Mouse (Mus musculus) kidney, adult 2 months (tissue): ENCODE results near the gene Emd.

Experiments used
- CTCF ChIP-seq: fragments of 200-500 bp; conservative IDR thresholded peaks from 2 replicates; pipeline ENCODE4 v1.5.1; 2011; ENCODE audit warnings: low read depth, mild to moderate bottlenecking, control low read depth, low read length, moderate library complexity, mixed read lengths; ENCODE audit not compliant: insufficient read depth, insufficient read length
- POLR2A ChIP-seq: fragments of 200-500 bp; IDR thresholded peaks from one replicate; pipeline ENCODE4 v1.6.1; 2011; ENCODE audit warnings: low read depth, low read length, control low read depth

DNA sequence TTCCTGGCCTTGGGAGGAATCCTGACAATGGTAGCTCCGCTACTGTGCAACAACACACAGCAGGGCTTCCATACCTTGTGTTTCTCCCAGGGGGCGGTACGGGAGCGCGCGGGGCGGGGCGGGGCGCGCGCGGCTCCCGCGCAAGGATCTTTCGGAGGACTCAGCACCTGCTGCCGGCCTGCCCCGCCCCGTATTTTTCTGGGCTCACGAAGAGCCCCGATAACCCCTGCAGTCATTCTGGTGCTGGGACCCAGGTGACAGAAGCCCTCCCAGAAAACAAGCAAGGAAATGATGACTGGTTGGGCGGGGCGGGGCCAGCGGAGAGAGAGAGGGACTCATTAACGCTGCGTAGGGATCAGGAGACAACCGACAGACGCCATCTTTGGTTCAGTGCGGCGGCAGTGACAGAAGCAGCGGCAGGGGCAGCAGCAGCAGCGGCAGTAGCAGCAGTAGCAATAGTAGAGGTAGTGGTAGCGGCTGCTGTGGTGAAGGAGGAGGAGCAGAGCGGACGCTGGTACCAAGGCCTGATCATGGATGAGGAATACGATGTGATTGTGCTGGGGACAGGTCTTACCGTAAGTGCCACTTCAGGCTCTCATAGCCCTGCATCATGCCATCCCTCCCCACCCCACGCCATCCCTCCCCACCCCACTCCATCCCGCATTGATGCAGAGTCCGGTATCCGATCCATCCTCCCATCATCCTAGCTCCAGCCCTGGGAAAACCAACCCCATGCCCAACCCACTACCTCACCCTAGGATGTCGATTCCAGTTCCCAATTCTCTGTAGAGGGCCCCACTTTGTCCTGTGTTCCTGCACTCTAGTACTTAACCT, 50.6 kb downstream of the Emd start, which contains the start of gene Gdi1:
- peak; percentile 25; the same call in 1 of the 2 replicates for TF ChIP-seq CTCF
- peak; percentile 74 for TF ChIP-seq POLR2A
